Mouse (Mus musculus): ENCODE data around the gene Zfp180.
"Not testable (repeated sequence)": the region's sequence is repeated elsewhere in the genome, so short reads cannot be mapped to it uniquely, and the experiment has no call there.

Zfp180 gene

DNA sequence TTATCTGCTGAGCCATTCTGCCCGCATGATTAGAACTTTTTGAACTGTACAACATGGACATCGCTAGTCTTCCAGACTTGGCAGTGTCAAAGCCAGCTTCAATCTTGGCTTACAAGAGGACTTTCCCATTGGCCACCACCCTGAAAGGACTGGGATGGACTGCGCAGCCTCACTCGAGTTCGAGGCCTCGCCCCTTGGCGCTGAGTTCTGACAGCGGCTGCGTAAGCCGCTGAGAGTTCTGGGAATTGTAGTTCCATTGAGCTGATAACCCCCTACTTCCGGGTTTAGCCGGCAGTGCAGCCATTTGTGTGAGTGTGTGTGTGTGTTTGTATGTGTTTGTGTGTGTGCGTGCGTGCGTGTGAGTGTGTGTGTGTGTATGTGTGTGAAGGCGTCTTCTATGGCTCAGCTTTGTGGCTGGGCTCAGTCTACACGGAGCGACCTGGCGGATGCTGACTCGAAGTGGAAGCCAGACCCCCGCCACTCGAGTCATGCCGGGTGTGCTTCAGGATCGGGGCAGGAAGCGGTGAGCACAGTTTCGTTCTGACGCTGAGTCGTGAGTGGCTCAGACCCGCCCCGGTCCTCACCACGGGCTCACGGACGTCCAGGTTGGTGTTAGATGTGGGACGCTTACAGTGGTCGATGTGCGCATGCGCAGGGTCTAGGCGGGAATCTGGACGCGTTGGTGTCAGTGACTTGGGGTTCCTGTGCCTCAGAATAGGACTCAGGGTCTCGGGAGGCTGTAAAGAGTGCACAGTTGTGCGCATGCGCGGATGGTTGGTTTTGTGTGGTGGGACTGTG lies at the start of gene Zfp180:
Gene Zfp180, plus strand, starts transcription at position 291 of the 798 bp plus-strand sequence.
- DNase-seq (ENCODE audit: low spot score): peak; percentile 65

- DNase-seq (ENCODE audit: low spot score): no peak
Measured at GRCm38 (mm10) chr7:24052660-24053304, 28.9 kb upstream of the Zfp180 start, which contains the start of gene Vmn1r183. Gene Vmn1r183, plus strand, starts transcription at chr7:24053254.

GRCm38 (mm10) chr7:24074424-24074823 lies 7.3 kb upstream of the Zfp180 start:
- DNase-seq (ENCODE audit: low spot score): not testable (repeated sequence)

- DNase-seq (ENCODE audit: low spot score): no peak
Measured at GRCm38 (mm10) chr7:24082457-24083235, 922 bp downstream of the Zfp180 start.

- DNase-seq (ENCODE audit: low spot score): no peak
Measured at GRCm38 (mm10) chr7:24086871-24087270, 5.1 kb downstream of the Zfp180 start.

- DNase-seq (ENCODE audit: low spot score): no peak
Measured at GRCm38 (mm10) chr7:24087485-24088125, 5.9 kb downstream of the Zfp180 start.

GRCm38 (mm10) chr7:24104403-24104802 lies 22.7 kb downstream of the Zfp180 start:
- DNase-seq (ENCODE audit: low spot score): no peak

GRCm38 (mm10) chr7:24105144-24105703 lies 23.5 kb downstream of the Zfp180 start:
- DNase-seq (ENCODE audit: low spot score): no peak

GRCm38 (mm10) chr7:24110839-24111238 lies 29.1 kb downstream of the Zfp180 start:
- no peak for DNase-seq (ENCODE audit: low spot score)

- no peak for DNase-seq (ENCODE audit: low spot score)
Measured at GRCm38 (mm10) chr7:24111772-24112155, 30.0 kb downstream of the Zfp180 start.

- DNase-seq (ENCODE audit: low spot score): peak; percentile 30
Measured at GRCm38 (mm10) chr7:24112156-24112856, 30.6 kb downstream of the Zfp180 start, which contains the start of gene Zfp112. Gene Zfp112, plus strand, starts transcription at chr7:24112314.

GRCm38 (mm10) chr7:24113001-24113400 lies 31.3 kb downstream of the Zfp180 start:
- no peak for DNase-seq (ENCODE audit: low spot score)

DNA sequence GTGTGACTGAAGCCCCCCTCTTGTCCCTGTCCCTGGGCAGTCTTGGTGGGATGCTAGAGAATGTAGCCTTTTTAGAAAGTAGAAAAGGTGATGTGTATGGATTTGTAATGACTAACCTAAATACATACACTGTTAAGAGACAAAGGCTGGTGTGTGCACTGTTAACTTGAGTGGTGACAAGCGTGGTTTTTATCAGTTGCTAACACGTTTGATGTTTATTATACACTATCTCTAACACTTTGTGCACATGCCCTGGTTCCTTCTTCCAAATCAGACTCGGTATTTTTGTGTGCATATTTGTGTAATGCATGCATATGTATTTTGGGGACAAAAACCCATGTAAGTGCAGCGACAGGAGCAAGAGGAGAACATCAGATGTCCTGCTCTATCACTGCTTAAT lies 34.9 kb downstream of the Zfp180 start:
- no peak for DNase-seq (ENCODE audit: low spot score)

DNA sequence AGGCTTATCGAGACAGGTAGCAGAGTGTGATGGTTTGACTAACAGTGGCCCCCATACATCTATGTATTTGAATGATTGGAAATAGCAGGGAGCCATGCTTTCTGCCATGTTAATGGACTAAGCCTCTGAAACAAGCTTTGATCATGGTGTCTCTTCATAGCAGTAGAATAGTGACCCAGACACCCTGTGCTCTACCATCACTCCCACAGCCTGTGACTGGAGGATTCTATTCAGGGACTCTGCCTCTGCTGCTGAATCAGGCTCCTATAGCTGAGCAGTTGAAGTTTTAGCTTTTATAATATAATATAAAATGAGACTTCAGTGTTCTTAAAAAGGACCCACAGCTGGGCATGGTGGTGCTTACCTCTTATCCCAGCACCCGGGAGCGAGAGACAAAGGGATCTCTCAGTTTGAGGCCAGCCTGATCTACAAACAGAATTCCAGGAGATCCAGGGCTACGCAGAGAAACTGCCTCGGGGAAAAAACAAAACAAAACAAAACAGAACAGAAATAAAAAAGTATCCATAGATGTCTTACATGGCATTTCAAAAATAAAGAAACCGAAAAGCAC lies 51.8 kb downstream of the Zfp180 start:
- DNase-seq (ENCODE audit: low spot score): no peak

DNA sequence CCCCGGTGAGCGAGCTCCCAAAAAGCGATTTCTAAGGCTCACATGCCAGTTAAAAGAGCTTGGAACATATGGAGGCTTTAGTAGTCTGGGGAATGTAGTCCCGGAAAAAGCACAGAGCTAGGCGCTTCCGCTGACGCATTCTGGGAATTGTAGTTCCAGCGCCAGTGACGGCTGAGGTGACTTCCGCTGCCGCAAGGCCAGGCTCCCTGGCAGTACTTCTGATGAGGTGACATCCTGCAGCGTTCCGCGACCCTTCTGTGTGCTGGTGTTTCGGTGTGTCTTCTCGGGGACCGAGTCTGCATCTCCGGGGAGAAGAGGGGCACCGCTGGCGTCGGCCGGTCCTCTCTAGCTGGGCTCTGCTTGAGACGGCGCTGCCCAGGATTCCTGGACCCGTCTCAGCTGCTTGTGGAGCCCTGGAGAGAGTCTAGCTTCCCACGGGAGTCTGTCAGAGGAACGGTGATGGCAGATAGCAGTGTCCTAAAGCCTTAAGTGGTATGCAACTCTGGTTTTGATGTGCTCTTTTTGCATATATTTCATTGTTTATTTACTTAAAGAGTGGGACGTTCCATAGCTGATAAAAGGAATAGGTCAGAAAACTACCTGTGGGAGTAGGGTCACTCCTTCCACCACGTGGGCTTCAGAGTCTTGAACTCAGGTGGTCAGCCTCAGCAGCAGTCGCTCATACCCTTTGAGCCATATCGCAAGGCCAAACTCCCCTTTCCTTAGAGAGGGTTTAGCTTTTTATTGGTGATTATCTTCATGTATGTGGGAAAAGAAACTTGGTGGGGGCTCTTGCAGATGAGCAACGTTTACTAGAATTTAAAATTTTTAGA lies 52.5 kb downstream of the Zfp180 start, which contains the start of gene Zfp235:
Gene Zfp235, plus strand, starts transcription at position 174 of the 833 bp plus-strand sequence.
- peak; percentile 43 for DNase-seq (ENCODE audit: low spot score)

DNA sequence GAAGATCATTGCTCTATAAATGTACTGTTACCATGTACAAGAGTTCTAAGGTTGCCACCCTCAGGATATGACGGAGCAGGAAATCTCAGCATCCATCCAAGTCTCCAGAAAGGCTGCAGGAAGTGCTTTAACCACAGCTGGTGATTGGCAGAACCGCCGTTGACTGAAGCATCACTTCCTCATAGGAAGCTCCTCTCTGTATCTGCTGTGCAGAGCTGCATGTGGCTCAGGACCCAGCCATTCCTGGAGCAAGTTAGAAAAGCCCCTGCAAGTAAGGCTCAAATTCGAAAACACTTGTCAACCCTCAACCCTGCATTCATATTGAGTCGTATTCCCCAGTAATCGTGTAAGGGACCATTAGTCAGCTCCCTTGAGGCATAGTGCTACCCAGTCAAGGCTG lies 60.8 kb downstream of the Zfp180 start:
- DNase-seq (ENCODE audit: low spot score): no peak

- no peak for DNase-seq (ENCODE audit: low spot score)
Measured at GRCm38 (mm10) chr7:24153272-24153671, 71.5 kb downstream of the Zfp180 start.
